Mouse (Mus musculus) kidney, postnatal 10 days (tissue): ENCODE measurements around the gene Sap30l.
"Not testable (repeated sequence)": the region's sequence is repeated elsewhere in the genome, so short reads cannot be mapped to it uniquely, and the experiment has no call there.

Source experiments
- DNase-seq: peaks from one replicate; pipeline ENCODE4 v3.0.0; 2021; ENCODE audit warnings: mixed read lengths

The Sap30l gene

GRCm38 (mm10) chr11:57831861-57832260, 30.4 kb downstream of the Sap30l start:
- no peak for DNase-seq

GRCm38 (mm10) chr11:57832552-57833201, 31.2 kb downstream of the Sap30l start, which contains the start of gene Hand1:
Gene Hand1, minus strand, starts transcription at chr11:57832818.
- DNase-seq = no peak

DNA sequence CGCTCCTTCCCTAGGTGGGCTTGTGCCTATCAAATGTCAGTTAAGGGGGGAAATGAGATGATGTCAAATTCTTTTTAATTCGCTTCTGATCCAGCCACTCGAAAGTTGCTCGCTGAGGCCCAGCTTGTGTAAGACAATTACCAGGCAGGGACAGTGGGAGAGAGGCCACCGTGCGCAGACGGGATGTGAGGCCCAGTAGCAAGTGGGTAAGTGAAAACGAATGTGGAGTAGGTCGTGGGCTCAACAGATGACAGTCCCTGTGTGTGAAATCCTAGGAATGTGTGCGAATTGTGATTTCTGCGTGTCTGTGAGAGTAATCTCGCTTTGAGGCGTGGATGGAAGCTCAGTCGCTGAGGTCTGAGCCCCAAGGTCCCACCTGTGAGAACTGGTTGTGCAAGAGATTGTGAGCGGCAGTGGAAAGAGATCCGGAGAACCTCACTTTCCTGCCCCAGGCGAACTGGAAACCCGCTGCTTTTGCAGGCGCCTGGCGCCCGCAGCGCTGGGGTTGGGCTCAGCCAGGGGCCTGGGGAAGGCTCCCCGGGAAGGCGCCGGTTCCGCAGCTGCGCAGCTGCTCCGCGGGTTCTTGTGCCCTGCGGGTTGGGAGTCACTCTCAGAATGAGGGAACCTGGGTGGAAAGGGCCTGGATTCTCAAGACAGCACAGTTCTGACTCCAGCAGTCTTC, 32.0 kb downstream of the Sap30l start:
- DNase-seq = no peak

- DNase-seq = no peak
Observed at GRCm38 (mm10) chr11:57834031-57834430, 32.6 kb downstream of the Sap30l start.

GRCm38 (mm10) chr11:57835331-57835730, 33.9 kb downstream of the Sap30l start:
- no peak for DNase-seq

DNA sequence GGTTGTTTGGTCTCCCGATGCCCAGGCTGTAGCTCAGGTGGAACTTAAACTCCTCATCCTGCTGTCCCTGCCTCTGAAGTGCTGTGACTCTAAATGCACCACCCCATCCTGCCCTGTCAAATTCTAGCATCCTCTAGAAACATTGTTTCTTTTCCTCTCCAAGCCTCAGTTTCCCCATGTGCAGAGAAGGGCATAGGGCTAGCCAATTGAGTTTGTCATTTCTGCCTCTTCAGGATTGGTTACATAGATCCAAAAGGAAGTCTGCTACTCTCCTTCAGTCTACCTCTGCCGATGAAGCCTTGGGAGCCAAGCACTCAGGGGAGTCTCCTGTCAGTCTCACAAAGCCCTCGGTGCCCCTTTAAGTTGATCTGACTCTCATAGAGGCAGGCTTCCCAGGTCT, 34.5 kb downstream of the Sap30l start:
- no peak for DNase-seq

- no peak for DNase-seq
Observed at GRCm38 (mm10) chr11:57836401-57836800, 35.0 kb downstream of the Sap30l start.

- DNase-seq = no peak
Observed at GRCm38 (mm10) chr11:57836872-57837680, 35.6 kb downstream of the Sap30l start.

- no peak for DNase-seq
Observed at GRCm38 (mm10) chr11:57837861-57838680, 36.6 kb downstream of the Sap30l start.

DNA sequence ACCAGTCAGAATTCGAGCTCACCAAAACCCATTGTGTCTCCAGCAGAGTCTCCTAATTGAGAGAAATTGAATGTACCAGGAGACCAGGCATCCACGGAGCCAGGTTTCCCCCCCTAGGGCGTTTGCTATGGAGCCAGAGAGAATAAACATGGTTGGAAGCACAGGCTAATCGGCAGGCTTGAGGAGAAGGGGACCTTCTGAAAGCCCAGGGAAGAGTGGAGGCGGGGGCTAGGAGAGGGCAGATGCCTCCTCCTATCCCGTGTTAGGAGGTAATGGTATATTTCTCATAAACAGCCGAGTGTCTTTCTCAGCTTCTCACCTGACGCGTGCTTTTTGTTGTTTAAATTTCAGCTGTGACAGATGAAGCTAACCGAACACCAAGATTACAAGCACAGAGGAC, 39.5 kb downstream of the Sap30l start:
- no peak for DNase-seq

GRCm38 (mm10) chr11:57841391-57841790, 40.0 kb downstream of the Sap30l start:
- no peak for DNase-seq

GRCm38 (mm10) chr11:57846421-57847363, 45.3 kb downstream of the Sap30l start:
- not testable (repeated sequence) for DNase-seq

GRCm38 (mm10) chr11:57847396-57847795, 46.0 kb downstream of the Sap30l start:
- no peak for DNase-seq

DNA sequence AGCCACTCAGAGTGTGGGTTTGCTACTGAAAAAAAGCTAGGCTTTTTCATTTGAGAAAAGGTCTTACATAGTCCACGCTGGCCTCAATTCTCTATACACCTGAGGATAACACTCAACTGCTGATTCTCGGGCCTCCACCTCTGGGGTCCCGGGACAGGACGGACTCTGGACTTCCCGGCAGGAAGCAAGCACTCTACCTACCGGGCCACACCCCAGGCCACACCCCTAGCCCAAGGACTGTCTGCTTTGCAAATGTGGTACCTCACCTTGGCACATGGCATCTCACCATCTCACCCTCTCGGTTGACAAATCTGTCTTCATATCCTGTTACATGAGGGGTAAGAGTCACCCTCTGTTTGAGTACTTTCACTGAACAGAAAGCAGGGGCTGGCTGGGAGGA, 48.9 kb downstream of the Sap30l start:
- DNase-seq = no peak

DNA sequence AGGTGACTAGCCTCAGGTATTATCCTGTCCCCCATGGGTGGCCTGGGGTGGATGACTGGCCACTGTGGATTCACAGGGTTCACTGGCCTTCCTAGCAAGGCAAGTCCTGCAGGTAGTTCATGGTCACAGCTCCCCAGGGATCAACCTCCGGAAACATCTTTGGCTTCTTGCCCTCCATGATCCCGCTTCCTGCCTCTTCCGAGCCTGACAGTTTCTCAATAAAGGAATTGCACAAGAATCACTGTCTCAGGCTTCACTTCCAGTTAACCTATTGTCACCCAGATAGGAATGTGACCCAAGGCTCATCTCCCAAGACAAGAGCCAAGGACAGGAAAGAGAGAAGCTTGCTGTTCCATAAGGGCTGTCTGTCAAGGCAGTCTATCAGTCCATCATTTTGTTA, 49.5 kb downstream of the Sap30l start:
- DNase-seq = no peak

DNA sequence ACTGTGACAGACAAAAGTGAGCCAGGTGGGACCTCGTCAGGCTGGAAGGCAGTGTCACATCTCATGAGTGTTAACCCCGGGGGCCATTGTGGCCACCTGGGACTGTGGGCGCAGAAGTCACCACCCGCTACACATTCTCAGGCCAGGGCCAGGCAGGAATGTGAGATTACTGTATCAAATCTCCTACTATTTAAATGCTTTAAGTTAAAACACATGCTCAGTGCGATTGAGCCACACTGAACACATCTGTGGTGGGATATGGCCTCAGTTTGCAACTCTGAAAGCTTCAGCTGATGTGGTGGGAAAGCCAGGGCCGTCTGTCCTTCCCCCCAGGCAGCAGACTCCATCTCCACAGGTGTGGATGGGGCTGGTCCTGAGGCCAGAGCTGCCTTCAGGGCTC, 52.1 kb downstream of the Sap30l start:
- DNase-seq = no peak

DNA sequence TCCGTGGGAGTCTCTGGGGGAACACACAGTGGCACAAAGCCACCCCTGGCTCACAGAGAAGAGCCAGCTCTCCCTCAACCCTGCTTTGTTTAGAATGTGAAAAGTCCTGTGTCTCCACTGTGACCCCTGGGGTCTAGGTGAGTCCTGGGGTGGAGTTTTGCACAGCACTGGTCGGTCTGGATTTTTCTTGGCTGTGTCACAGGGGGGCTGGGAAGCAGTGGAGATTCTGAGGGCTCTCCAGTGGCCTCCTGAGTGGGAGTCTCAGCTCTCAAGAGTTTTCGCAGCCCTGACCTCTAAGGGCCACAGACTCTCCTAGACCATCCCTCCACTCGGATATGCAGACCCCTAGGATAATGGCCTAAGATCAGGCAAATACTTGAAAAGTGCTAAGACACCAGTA, 56.3 kb downstream of the Sap30l start:
- DNase-seq = no peak
